Mouse (Mus musculus) ovary, adult 10 weeks (tissue): ENCODE data around the gene Gm21987. TPM values are rescaled to one million over a fixed set of nuclear protein-coding genes. Genes with fewer than 3 reads are reported as not detected.

Experiments used
- polyA plus RNA-seq: library from polyadenylated mRNA; stranded (reverse); fragments of 350-450 nt; fragmentation: Illumina TruSeq; extraction: RNeasy Lipid Tissue Mini Kit (QIAGEN cat#74804); gene quantifications from one replicate; pipeline ENCODE4 v1.2.3, GENCODE M21; 2014

The Gm21987 gene
- not detected for polyA plus RNA-seq

GRCm38 (mm10) chr16:38346529-38347325, at the start of gene Gm21987, which contains the start of gene Cox17:
Gene Gm21987 (plus strand): TSS chr16:38347040.
Gene Cox17 (plus strand): TSS chr16:38346991.

GRCm38 (mm10) chr16:38341396-38342324, 5.2 kb upstream of the Gm21987 start, which contains the start of gene Maats1:
Gene Maats1 (minus strand): TSS chr16:38342143.

GRCm38 (mm10) chr16:38361933-38362332, 15.1 kb downstream of the Gm21987 start, which contains the start of gene Popdc2:
Gene Popdc2 (plus strand): TSS chr16:38362209.

Other genes with a start within 250 kb of the Gm21987 start
- gene Nr1i2, start 52.2 kb upstream of the Gm21987 start, polyA plus RNA-seq, result not detected
- gene Maats1, start 4.9 kb upstream of the Gm21987 start, polyA plus RNA-seq, result 2.6 TPM
- gene Cox17, start within 50 bp of the Gm21987 start, polyA plus RNA-seq, result 99.2 TPM
- gene Popdc2, start 15.2 kb downstream of the Gm21987 start, polyA plus RNA-seq, result 2.0 TPM
- gene Pla1a, start 86.1 kb downstream of the Gm21987 start, polyA plus RNA-seq, result 2.7 TPM
- 25.1 TPM for gene Adprh, start 105.7 kb downstream of the Gm21987 start, polyA plus RNA-seq
- 1.2 TPM for gene Cd80, start 108.5 kb downstream of the Gm21987 start, polyA plus RNA-seq
- 14.2 TPM for gene Timmdc1, start 175.6 kb downstream of the Gm21987 start, polyA plus RNA-seq
- 80.7 TPM for gene Poglut1, start 203.2 kb downstream of the Gm21987 start, polyA plus RNA-seq
- 78.5 TPM for gene Tmem39a, start 211.7 kb downstream of the Gm21987 start, polyA plus RNA-seq